Mouse (Mus musculus): ENCODE results near the gene Krt23. TPM values are rescaled to one million over a fixed set of nuclear protein-coding genes. Genes with fewer than 3 reads are reported as not detected.

The Krt23 gene
- polyA plus RNA-seq (2012; fragmentation: generic; extraction: Trizol), result not detected
- long read RNA-seq, experiment 1, result 0 reads
- long read RNA-seq, experiment 2, result 0 reads

GRCm38 (mm10) chr11:99492733-99493573, at the start of gene Krt23:
Krt23 (minus strand) TSS chr11:99493137.
- H3K79me3 ChIP-seq (ENCODE audit: low read depth), result no peaks in the 10 kb centered on the region
- H3K27me3 ChIP-seq (ENCODE audit: control insufficient read depth, insufficient read depth, insufficient read length), result no peaks in the 10 kb centered on the region
- no peak within 1 kb of the TSS for H3ac ChIP-seq (ENCODE audit: control insufficient read depth, insufficient read length, low read depth)
- no peak within 1 kb of the TSS for H3K4me3 ChIP-seq (ENCODE audit: insufficient read depth, poor library complexity, severe bottlenecking)
- H3K36me3 ChIP-seq (ENCODE audit: control insufficient read depth, insufficient read depth), result no peaks in the 10 kb centered on the region
- TF ChIP-seq FOSL1 (IDR thresholded peaks at IDR 0.05; ENCODE audit: insufficient read depth, low read length, poor library complexity, severe bottlenecking) (no peak), USF1 (IDR thresholded peaks at IDR 0.05; ENCODE audit: low read depth) (no peak), CTCF (IDR thresholded peaks at IDR 0.05; ENCODE audit: control insufficient read depth, insufficient read depth, insufficient read length) (no peak), CEBPB (IDR thresholded peaks at IDR 0.05; ENCODE audit: low read depth) (no peak), MYOD1 (IDR thresholded peaks at IDR 0.05; ENCODE audit: control insufficient read depth, insufficient read length, low read depth) (no peak), MAX (IDR thresholded peaks at IDR 0.05) (no peak), MYOG (IDR thresholded peaks at IDR 0.05; ENCODE audit: control insufficient read depth, extremely low read depth, insufficient read length) (no peak)
- H3K79me2 ChIP-seq (ENCODE audit: control insufficient read depth, insufficient read depth), result no peaks in the 10 kb centered on the region

DNA sequence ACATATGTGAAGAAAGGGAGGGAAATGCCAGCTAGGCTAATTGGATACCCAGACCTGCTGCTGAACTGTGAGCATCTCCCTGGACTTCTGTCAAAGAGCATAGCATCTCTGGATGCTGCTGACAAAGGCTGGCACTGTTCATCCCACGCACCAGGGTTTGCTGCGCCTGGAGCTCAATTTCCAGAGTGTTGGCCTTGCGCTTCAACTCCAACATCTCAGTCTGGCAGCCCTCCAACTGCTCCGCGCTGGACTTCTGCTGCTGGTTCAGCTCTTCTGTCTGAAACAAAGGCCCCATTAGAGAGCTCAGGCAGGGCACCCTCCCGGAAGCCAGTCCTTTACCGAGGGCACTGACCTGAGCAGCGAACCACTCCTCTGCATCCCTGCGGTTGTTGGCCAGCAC, 46.8 kb upstream of the Krt23 start:
- no peaks in the 10 kb centered on the region for H3K36me3 ChIP-seq (ENCODE audit: control insufficient read depth, insufficient read depth)
- H3K27me3 ChIP-seq (ENCODE audit: control insufficient read depth, insufficient read depth, insufficient read length), result no peaks in the 10 kb centered on the region
- TF ChIP-seq MYOG (IDR thresholded peaks at IDR 0.05; ENCODE audit: control insufficient read depth, extremely low read depth, insufficient read length), result no peak
- no peak for TF ChIP-seq CEBPB (IDR thresholded peaks at IDR 0.05; ENCODE audit: low read depth)
- no peak for TF ChIP-seq MAX (IDR thresholded peaks at IDR 0.05)
- no peak for TF ChIP-seq CTCF (IDR thresholded peaks at IDR 0.05; ENCODE audit: control insufficient read depth, insufficient read depth, insufficient read length)
- TF ChIP-seq MYOD1 (IDR thresholded peaks at IDR 0.05; ENCODE audit: control insufficient read depth, insufficient read length, low read depth), result no peak
- no peak overlapping the region for H3K4me3 ChIP-seq (ENCODE audit: insufficient read depth, poor library complexity, severe bottlenecking)
- no peak overlapping the region for H3ac ChIP-seq (ENCODE audit: control insufficient read depth, insufficient read length, low read depth)
- no peaks in the 10 kb centered on the region for H3K79me2 ChIP-seq (ENCODE audit: control insufficient read depth, insufficient read depth)
- no peaks in the 10 kb centered on the region for H3K79me3 ChIP-seq (ENCODE audit: low read depth)

GRCm38 (mm10) chr11:99521288-99521860, 28.4 kb upstream of the Krt23 start, which contains the start of gene Krt39:
Krt39 (minus strand) TSS chr11:99521338.
- no peaks in the 10 kb centered on the region for H3K79me2 ChIP-seq (ENCODE audit: control insufficient read depth, insufficient read depth)
- no peak within 1 kb of the TSS for H3ac ChIP-seq (ENCODE audit: control insufficient read depth, insufficient read length, low read depth)
- TF ChIP-seq CTCF (IDR thresholded peaks at IDR 0.05; ENCODE audit: control insufficient read depth, insufficient read depth, insufficient read length) (no peak), USF1 (IDR thresholded peaks at IDR 0.05; ENCODE audit: low read depth) (no peak), MYOG (IDR thresholded peaks at IDR 0.05; ENCODE audit: control insufficient read depth, extremely low read depth, insufficient read length) (no peak), CEBPB (IDR thresholded peaks at IDR 0.05; ENCODE audit: low read depth) (no peak), FOSL1 (IDR thresholded peaks at IDR 0.05; ENCODE audit: insufficient read depth, low read length, poor library complexity, severe bottlenecking) (no peak), MYOD1 (IDR thresholded peaks at IDR 0.05; ENCODE audit: control insufficient read depth, insufficient read length, low read depth) (no peak), MAX (IDR thresholded peaks at IDR 0.05) (no peak)
- no peaks in the 10 kb centered on the region for H3K79me3 ChIP-seq (ENCODE audit: low read depth)
- no peak within 1 kb of the TSS for H3K4me3 ChIP-seq (ENCODE audit: insufficient read depth, poor library complexity, severe bottlenecking)
- no peaks in the 10 kb centered on the region for H3K27me3 ChIP-seq (ENCODE audit: control insufficient read depth, insufficient read depth, insufficient read length)
- no peaks in the 10 kb centered on the region for H3K36me3 ChIP-seq (ENCODE audit: control insufficient read depth, insufficient read depth)

DNA sequence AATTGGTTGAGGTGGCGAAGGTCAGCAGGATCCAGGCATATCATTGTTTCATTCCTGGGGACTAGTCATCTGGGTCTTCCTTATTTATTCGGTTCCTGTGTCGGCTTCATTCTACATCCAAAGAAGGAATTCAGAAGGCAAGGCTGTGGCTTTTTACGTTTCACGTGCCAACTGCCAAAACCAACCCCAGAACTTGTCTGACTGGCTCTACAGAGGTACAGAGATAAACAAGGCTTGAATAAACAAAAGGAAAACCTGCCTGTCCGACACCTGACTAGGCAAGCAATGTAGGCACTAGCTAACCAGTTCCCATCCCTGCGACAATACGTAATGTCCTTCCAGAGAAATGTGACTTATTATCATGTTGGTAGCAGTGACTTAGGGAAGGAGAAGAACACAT, 21.2 kb upstream of the Krt23 start:
- TF ChIP-seq USF1 (IDR thresholded peaks at IDR 0.05; ENCODE audit: low read depth) (no peak), CEBPB (IDR thresholded peaks at IDR 0.05; ENCODE audit: low read depth) (no peak), MAX (IDR thresholded peaks at IDR 0.05) (no peak), MYOG (IDR thresholded peaks at IDR 0.05; ENCODE audit: control insufficient read depth, extremely low read depth, insufficient read length) (no peak), FOSL1 (IDR thresholded peaks at IDR 0.05; ENCODE audit: insufficient read depth, low read length, poor library complexity, severe bottlenecking) (no peak), MYOD1 (IDR thresholded peaks at IDR 0.05; ENCODE audit: control insufficient read depth, insufficient read length, low read depth) (no peak), CTCF (IDR thresholded peaks at IDR 0.05; ENCODE audit: control insufficient read depth, insufficient read depth, insufficient read length) (no peak)
- no peaks in the 10 kb centered on the region for H3K27me3 ChIP-seq (ENCODE audit: control insufficient read depth, insufficient read depth, insufficient read length)

DNA sequence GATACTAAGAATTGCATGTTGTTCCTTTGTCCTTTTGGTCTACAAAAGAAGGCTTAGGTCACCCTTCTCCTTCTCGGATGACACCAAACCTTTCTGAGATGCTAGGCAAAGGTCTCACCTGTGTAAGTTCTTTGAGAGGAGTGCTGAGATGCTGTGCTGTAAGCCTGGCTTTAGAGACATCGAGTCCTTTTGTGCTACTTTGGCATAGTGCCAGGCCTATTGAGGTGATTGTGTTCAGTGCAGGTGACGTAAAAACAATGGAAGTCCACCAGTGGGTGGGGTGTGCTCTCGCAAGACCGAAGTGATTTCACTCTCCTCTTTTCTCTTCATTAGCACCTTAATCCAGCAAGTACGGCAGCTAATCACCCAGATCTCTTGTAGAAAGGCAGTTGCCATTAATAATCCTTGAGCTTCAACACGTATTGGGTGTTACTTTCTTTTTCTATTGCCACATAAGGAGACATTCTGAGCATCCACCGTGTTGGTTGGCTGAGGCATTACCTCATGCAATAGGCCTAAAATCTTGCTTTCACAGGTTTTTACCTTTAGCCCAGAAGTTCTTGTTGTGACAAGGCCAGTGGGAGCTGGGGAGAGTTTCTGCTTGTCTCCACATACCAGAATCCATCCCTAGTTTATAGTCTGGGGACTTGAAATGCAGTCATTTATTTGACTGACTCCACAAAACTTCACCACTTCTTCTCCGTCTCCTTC, 7.3 kb upstream of the Krt23 start:
- Histone ChIP-seq H3K79me2 (ENCODE audit: control insufficient read depth, insufficient read depth) (no peaks in the 10 kb centered on the region), H3K36me3 (ENCODE audit: control insufficient read depth, insufficient read depth) (no peaks in the 10 kb centered on the region), H3ac (ENCODE audit: control insufficient read depth, insufficient read length, low read depth) (no peak overlapping the region), H3K79me3 (ENCODE audit: low read depth) (no peaks in the 10 kb centered on the region), H3K27me3 (ENCODE audit: control insufficient read depth, insufficient read depth, insufficient read length) (no peaks in the 10 kb centered on the region), H3K4me3 (ENCODE audit: insufficient read depth, poor library complexity, severe bottlenecking) (no peak overlapping the region)
- TF ChIP-seq MYOD1 (IDR thresholded peaks at IDR 0.05; ENCODE audit: control insufficient read depth, insufficient read length, low read depth), result no peak
- TF ChIP-seq CTCF (IDR thresholded peaks at IDR 0.05; ENCODE audit: control insufficient read depth, insufficient read depth, insufficient read length), result no peak

More for the DNA sequence above, 21.2 kb upstream of the Krt23 start:
- Histone ChIP-seq H3K36me3 (ENCODE audit: control insufficient read depth, insufficient read depth) (no peaks in the 10 kb centered on the region), H3K79me3 (ENCODE audit: low read depth) (no peaks in the 10 kb centered on the region), H3K79me2 (ENCODE audit: control insufficient read depth, insufficient read depth) (no peaks in the 10 kb centered on the region), H3ac (ENCODE audit: control insufficient read depth, insufficient read length, low read depth) (no peak overlapping the region), H3K4me3 (ENCODE audit: insufficient read depth, poor library complexity, severe bottlenecking) (no peak overlapping the region)

Measured in C2C12 (cell line).